Mouse (Mus musculus): ENCODE measurements around the gene Tm6sf2. TPM values are rescaled to one million over a fixed set of nuclear protein-coding genes. Genes with fewer than 3 reads are reported as not detected.

Tm6sf2 gene
- total RNA-seq, 1 experiment from 2014 or later: 4.2 TPM

DNA sequence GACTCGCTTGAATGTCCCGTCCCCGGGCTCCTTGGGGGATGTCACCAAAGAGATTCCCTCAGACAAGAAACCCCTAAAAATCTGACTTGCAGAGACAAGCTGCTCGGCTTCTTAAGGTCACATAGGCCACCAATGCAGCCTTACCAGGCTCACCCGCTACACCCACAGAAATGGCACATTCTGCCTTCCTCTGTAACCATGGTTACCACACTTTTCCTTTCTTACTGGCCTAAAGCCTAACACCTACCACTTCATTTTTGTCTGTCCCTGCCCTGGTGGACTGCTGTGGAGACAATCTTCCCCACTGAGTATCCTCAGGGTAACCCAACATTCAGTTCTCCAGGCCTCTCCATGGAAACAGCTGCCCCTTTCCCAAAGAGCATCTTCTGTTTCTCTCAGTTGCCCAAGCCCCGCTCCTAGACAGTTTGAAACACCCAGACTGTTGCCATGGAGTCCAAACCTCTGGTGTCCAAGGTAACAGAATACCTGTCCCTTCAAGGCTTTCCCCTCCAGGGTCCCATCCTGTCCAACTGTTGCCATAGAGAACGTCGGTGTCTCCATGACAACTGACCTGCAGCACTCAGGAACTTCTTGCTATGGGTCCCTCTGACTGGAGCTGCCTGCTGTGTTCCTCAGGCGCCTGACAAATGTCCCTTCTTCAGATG, 16.7 kb downstream of the Tm6sf2 start:
- no peak for DNase-seq

DNA sequence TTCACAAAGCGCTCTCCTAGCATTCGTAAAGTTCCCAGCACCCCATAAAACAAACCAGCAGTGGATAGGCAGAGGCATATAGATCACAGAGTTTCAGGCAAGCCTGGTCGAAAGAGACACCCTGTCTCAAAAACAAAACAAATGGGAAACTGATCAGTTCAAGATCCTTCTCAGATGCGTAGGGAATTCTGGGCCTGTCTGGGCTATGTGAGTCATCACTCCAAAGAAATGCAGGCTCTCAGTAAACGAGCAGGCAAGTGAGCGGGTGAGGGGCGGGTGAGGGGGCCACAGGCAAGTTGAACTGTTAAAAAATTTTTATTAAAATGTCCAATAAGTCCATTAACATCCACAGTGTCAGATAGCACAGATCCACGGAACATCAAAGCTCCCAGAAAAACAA, 20.1 kb downstream of the Tm6sf2 start:
- no peak for DNase-seq

DNA sequence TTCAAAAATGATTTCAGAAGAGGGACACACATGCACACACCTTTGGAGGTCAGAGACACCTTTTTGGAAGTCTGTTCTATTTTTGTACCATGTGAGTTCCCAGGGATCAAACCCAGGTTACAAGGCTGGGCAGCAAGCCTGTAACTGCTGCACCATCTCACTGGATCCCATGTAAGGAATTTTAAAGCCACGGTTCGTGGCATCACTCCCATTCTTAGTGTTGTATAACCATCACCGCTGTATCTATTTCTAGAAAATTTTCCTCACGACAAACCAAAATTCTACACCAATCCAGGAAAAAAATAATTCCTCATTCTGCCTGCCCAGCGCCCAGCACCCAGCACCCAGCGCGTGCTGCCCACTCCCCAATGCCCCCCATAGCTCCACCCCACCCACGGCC, 26.6 kb downstream of the Tm6sf2 start:
- DNase-seq: no peak

DNA sequence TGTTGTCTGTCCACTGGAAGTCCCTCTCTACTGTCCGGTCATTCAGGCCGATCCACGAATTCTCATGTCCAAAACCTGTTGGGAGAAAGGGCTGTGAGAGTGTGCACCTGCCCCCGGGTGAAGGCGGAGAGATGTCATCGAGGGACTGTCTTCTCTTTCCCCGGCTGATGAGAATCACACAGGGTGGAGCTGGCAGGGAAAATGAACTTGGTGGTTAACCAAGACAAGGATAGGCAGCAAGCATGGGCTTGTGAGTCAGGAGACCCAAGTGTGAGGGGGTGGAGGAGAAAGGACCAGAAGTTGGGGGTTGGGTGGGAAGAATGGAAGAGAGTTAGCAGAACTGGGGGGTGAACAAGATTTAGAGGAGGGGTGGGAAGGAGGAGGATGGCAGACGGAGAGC, 27.5 kb downstream of the Tm6sf2 start:
- DNase-seq: no peak

DNA sequence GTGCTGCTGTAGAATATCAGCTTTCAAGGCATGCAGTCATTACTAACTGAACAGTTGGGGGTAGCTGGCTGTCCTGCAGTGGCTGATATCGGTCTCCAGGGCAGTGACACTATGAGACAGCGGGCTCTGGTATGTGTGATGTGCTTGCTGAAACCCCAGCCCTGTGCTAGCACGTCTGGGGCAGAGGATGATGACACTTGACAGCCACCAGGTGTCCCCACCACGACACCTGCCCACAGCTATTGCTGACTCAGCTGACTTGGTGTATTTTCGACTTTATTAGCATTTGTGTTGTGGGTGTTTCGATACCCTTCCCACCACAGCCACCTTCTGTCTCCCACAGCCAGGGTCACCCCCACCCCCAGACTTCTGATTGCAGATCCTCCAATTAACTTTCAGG, 31.8 kb downstream of the Tm6sf2 start:
- DNase-seq: peak; percentile 61

DNA sequence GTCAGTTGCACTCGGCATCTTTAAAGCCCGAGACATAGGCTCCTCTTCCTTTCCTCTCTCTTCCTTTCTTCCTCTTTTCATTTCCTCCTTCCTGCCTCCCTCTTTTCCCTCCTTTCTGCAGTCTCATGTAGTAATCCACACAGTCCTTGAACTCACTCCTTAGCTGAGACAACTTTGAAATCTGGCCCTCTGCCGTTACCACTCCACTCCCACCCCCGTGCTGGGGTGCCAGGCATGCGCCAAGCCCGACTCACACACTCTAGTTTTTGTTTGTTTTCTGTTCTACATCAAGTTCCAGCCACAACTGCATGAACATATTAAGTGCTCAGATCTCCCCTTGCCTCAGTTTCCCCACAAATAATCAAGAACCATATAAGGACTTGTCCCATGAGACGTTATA, 32.2 kb downstream of the Tm6sf2 start:
- no peak for DNase-seq

DNA sequence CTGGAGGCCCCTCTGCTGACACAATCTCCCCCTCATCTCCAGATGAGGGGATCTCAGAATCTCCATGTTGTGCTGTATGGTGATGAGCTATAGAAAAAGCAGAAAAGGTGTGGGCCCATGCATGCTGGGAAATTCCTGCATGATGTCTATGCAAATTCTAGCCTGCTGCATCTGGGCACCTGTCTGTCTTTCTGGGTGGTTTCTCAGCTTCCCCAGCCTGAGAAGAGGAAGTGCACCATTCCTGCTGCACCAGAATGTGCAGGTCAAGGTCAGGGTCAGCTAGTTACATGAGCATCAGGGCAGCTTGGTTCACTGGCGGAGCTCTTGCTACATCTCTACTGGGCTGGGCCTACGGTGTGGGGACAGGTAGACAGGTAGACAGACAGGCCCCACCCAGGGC, 37.7 kb downstream of the Tm6sf2 start:
- DNase-seq: no peak

DNA sequence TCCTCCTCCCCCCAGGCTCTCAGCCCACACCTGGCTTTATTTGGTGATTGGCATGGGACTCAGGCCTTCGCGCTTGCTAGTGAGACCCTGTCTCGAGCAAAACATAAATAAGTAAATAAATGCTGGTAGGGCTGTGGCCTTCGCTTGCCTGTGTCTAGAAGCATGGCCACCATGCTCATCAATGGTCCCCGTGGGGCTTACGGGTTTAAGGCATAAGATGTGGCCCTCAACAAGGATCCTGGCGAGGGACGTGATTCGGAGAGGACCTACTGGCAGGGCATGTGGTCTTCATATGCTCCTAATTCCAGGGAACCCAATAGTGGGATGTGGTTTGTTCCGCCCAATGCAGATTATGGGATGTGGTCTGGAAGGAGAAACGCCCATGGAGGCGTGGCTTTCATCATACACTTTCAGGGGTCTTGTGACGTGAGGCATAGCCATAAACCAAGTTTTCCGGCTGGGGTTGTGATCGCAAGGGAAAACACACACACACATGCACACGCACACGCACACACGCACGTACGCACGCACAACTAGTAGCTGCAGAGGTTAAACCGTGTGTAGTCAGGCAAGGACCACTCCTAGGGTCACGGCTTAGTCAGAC, 38.6 kb downstream of the Tm6sf2 start:
- DNase-seq: no peak

DNA sequence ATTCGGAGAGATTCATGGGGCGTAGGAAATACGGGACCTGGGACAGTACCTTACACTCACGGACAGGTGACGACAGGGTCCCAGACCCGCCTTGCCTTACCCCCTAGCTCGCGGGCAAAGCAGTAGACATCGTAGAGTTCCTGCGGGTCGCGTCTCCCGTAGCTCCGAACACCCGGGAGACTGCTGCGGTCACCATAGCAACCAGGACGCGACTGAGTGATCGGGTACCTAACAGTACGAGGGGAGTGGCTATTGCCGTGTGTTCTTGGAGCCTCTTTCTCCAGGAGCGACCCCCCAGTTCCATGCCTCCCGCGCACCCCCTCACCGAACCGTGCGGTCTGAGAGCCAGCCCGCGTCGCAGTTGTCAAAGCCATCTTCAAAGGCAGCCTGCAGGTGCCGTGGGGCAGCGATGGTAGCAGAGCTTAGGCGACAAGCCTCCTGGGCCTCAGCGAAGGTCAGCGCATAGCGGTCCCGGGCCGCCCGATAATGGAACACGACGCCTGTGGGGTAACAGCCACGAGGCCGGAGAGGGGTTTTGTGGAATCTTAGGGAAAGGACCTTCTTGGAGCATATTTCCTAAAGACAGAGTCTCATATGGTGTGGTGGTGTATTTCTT, 39.8 kb downstream of the Tm6sf2 start:
- no peak for DNase-seq

DNA sequence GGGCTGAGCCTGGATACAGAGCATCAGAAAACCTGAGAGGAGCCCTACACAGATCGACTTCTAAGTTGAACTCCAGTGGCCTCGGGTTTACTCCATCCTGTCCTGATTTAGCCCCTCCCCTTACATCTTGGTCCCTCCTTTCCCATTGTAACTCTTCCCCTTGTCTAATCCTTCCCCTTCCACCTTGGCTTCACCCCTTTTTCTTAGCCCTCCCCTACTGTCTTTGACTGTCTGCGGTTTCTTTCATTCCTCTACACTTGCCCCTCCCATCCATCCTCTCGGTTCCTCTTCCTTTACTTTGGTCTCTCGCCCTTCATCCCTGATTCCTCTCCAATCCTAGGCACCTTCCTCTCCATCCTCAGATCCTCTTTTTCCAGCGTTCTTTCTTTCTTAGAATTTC, 41.8 kb downstream of the Tm6sf2 start:
- no peak for DNase-seq

DNA sequence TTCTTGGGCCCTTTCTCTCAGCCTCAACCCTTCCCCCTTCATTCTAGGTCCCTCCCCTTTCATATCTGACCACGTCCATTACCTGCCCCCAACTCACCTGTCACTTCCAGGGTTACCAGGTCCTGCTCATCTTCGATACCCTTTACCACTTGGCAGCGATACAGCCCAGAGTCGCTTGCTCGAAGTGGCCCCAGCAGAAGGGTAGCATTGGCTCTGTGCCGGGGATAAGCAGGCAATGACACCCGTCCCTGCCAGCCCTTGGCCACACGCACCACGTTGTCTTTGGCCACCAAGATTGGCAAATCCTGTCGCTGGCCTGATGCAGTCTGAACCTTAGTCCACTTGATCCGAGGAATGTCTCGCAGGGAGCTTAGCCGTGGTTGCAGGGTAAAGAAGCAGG, 42.2 kb downstream of the Tm6sf2 start:
- DNase-seq: peak; percentile 49

DNA sequence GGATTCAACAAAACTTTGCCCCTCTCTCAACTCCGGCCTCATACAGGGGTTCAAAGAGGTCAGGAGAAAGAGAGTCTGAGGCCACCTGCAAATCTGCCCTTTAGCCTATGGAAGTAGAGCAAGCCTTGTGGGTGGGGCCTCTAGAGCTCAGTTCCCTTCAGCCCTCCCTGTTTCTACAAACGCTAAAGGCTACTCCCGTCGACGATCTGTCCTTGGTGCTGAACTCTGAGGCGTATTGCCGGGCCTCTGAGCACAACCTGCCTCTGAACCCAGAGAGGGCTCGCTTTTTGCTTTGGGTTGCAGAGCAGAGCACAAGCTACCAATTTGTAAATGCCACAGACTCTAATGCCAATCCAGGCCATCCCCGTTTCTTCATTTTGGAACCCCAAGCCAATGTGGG, 44.9 kb downstream of the Tm6sf2 start:
- DNase-seq: peak; percentile 71

DNA sequence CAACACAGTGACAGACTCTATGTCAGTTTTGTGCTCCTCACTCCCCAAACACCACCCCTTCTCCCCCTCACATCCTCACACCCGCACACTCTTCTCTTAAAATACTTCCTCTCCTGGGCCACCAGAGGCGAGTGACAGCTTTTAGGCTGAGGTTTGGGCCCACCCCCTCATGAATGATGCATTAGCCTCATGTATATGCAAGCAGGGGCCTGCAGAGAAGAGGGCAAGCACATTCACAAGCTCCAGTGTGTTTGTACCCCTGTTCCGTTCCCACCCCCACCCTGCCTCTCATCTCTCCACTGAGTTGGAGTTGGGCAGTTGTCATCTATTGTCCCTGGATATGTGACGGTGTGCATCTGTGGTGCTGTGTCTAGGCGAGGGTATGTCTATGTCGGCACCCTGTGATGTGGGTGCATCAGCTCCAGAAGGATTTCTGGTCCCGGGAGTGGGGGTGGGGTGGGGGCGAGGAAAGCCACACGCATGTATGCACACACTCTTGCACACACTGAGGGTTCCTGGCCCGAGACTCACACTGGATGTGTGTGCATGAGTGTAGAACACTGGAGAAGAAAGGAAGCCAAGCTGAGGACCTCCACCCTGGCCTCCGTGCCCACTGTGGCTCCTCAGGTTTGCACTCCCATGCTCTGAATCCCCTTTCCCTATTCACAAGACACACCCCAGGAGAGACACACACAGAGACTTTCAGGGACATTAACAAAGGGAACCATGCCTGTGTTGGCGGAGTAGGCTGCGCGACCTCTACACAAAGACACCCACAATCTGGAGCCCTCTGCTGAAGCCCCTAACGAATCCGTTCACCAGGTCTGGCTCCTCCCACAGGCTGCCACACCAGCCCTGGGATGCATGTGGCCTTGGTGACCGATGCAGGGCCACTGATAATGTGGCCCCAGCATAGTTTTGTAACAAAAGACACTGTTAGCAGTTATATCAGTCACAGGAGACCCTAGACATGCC, 46.3 kb downstream of the Tm6sf2 start:
- no peak for DNase-seq

DNA sequence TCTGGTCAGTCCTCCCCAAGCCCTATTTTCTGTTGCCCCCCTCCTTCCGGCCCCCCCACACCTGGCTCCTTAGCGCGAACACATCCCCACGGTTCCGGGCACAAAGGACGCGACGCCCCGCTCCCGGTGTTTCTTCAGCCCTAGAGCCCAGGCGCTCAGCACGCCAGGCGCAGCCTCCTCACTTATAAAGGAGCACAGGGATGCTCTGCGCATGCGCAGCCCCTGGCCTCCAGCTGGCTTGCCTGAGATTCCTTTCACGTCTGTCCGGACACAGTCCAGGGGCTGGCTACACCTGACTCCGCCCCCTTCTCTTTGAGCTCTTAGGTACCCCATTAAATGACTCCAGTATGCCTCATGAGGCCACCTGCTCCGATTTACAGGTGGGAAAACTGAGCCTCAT, 47.9 kb downstream of the Tm6sf2 start, which contains the start of gene Ncan:
Gene Ncan, minus strand, starts transcription at position 207 of the 400 bp plus-strand sequence.
- DNase-seq: peak; percentile 81

DNA sequence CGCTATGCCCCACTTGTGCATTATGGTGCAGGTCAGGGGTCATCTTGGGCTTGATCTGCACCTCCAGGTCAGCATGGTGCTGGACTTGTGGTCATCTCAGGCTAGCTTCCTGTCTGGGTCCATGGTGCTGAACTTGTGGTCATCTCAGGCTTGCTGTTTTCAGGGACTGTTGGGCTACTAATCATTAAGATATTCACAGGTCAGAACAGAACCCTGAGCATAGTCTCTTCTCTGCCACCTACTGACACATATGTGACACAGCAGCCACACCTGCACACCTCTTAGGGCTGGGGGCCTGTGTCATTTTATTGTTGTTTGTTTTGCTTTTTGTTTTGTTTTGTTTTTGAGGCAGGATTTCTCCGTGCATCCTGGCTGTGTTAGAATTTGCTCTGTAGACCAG, 50.1 kb downstream of the Tm6sf2 start:
- no peak for DNase-seq

DNA sequence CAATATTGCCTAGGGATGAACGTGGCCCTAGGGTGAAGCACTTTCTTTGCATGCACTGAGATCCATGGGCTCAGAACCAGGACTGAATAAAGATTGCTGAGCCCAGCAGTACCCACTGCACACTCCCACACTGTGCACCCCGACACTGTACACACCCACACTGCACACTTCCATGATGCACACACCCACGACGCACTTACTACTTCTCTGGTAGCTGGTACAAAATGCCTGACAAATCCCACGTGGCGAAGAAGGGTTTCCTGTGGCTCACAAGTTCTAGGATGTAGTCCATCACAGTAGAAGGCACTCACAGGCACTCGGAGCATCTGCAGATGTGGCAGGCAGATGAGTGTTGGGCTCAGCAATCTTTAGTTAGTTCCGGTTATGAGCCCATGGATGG, 52.3 kb downstream of the Tm6sf2 start:
- DNase-seq: no peak

DNA sequence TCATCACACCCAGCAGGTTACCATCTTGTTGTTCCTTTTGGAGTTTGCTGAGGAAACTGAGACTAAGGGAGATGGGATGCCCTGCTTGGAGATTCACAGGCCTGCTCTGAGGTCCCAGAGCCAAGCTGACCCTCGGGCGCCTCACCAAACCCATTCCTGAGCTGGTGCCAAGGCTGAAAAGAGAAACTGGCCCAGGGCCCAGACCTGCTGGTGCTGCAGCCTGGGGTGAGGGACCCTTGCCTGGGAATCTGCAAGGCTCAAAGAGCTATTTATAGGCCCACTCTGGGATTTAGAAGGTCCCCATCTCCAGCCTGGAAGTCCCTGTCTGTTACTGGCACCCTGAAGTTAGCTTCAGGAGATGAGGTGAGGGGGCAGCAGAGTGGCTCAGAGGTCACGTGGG, 55.7 kb downstream of the Tm6sf2 start:
- peak; percentile 80 for DNase-seq

DNA sequence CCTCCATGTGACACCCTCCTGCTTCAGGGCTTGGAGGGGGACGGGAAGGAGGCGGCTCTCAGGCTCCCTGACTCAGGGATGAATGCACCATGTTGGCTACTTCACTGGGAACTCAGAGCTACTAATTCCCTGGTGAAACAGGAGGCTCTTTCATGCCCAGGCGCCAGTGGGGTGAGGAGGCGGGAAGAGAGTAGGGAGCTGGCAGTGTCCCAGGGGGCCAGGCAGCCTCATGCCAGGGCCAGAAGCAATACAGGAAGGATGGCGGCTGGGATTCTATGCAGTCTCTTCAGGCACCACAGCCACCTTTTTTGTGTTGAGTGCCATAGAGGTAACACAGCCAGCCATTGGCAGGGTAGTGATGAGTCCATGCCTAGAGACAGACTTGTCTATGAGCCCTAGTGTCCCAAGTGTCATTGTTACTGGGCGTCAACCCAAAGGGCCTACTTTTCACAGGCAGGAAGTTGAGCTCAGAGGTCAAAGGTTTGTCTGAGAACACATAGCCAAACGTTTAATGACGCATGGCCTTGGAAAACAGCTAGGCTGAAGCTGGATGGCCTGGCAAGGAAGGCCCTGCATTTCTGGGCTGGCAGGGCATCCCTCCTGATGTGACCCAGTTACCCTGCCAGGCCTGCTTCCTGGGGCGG, 56.7 kb downstream of the Tm6sf2 start:
- peak; percentile 64 for DNase-seq

Measured in adrenal gland, postnatal 14 days (tissue).